In genomic region chr13:55596802-55597201, GRCm38 (mm10) we compare ENCODE assay signal across 27 mouse cellular contexts. TPM values are rescaled to one million over a fixed set of nuclear protein-coding genes. Genes with fewer than 3 reads are reported as not detected.
DNase-seq lines count a peak whose midpoint lies in the region; ATAC-seq and TF ChIP-seq lines count a peak whose summit lies in the region.
"Had no signal": no experiment of that assay in that cellular context is flagged by ENCODE, and none has a peak within 500 bp of the region (broad histone marks: within the 10 kb centered on the region; RNA-seq: fewer than 3 reads in every experiment).

No protein-coding gene starts in this region.

- intact Hi-C loops in left cerebral cortex, adult 2 months (cut with DNase I): no loop called here
- intact Hi-C loops in left cerebral cortex, postnatal 4 days (cut with DNase I): no loop called here
- intact Hi-C loops in left cerebral cortex, postnatal 14 days (cut with DNase I): no loop called here

- peak; percentile 23; the same call in 1 of the 2 replicates for ATAC-seq in frontal cortex, adult (ENCODE audit: low TSS enrichment)
- ATAC-seq: activated CD4-positive, CD25-positive, alpha-beta regulatory T cell, adult 4 months; CD4-positive, CD25-positive, alpha-beta regulatory T cell, adult 4 months; forebrain, embryonic 14.5 days; Patski had no signal

- no peak overlapping the region for H3K4me3 ChIP-seq in left cerebral cortex, adult 2 months
- H3K4me3 ChIP-seq: embryonic facial prominence, embryonic 13.5 days; embryonic facial prominence, embryonic 15.5 days; erythroblast, embryonic 14.5 days; forebrain, embryonic 10.5 days; forebrain, embryonic 12.5 days had no signal

- H3K27ac ChIP-seq in left cerebral cortex, adult 2 months: peak overlapping the region; percentile 2
- H3K27ac ChIP-seq: embryonic facial prominence, embryonic 13.5 days; embryonic facial prominence, embryonic 15.5 days; forebrain, embryonic 10.5 days; forebrain, embryonic 12.5 days had no signal

- DNase-seq in frontal cortex, postnatal 25 days (ENCODE audit: low spot score in 2 of 2): no peak
- DNase-seq in left cerebral cortex, adult 2 months (ENCODE audit: extremely low spot score in 1 of 2, low spot score in 2 of 2): peak in 1 of 2 experiments; percentile 26
- DNase-seq in left cerebral cortex, adult 11 months (ENCODE audit: low spot score): no peak
- peak; percentile 17 for DNase-seq in left cerebral cortex, postnatal 4 days
- no peak for DNase-seq in left cerebral cortex, postnatal 14 days (ENCODE audit: low spot score in 2 of 2)
- peak; percentile 68 for DNase-seq in brain, adult 2 months (ENCODE audit: low read depth, low spot score)
- DNase-seq: adrenal gland, adult 8-10 months; adrenal gland, postnatal 14 days; adrenal gland, postnatal 36 days; B cell, adult 2 months; cerebellum, adult 11 months; cerebellum, adult 18-20 months; cerebellum, adult 8-10 months; cerebellum, adult 9-11 months; cerebellum, postnatal 14 days; cerebellum, postnatal 36 days; embryo, embryonic 11 days had no signal

- TF ChIP-seq CTCF in left cerebral cortex, adult 2 months (IDR thresholded peaks at IDR 0.05): no peak

RNA-seq across cellular contexts. Expression of gene B4galt7, which starts 2.9 kb away (rescaled TPM):
- total RNA-seq in left cerebral cortex, adult 2 months (2021): 10 to 100 TPM; 24.7 to 25.8 TPM
- total RNA-seq in left cerebral cortex, postnatal 4 days (2021): 10 to 100 TPM; 32.3 to 32.4 TPM
- 10 to 100 TPM; 22.6 to 23.3 TPM for total RNA-seq in left cerebral cortex, postnatal 14 days (2021)

RNA-seq across cellular contexts. Expression of gene Tmed9, which starts 23.3 kb away (rescaled TPM):
- 100 to 1,000 TPM; 128 to 141 TPM for total RNA-seq in left cerebral cortex, adult 2 months (2021)
- 100 to 1,000 TPM; 109 to 111 TPM for total RNA-seq in left cerebral cortex, postnatal 4 days (2021)
- total RNA-seq in left cerebral cortex, postnatal 14 days (2021): 100 to 1,000 TPM; 117 to 123 TPM

RNA-seq across cellular contexts. Expression of gene Fam193b, which starts 25.9 kb away (rescaled TPM):
- 10 to 100 TPM; 90.5 to 98.1 TPM for total RNA-seq in left cerebral cortex, adult 2 months (2021)
- total RNA-seq in left cerebral cortex, postnatal 4 days (2021): 10 to 100 TPM; 91.4 to 92.9 TPM
- 10 to 100 TPM; 62.8 to 71.1 TPM for total RNA-seq in left cerebral cortex, postnatal 14 days (2021)

RNA-seq across cellular contexts. Expression of gene Caml, which starts 26.0 kb away (rescaled TPM):
- total RNA-seq in left cerebral cortex, adult 2 months (2021): 10 to 100 TPM; 42.6 to 45.3 TPM
- 10 to 100 TPM; 60.3 to 62.0 TPM for total RNA-seq in left cerebral cortex, postnatal 4 days (2021)
- 10 to 100 TPM; 41.2 to 49.3 TPM for total RNA-seq in left cerebral cortex, postnatal 14 days (2021)

RNA-seq across cellular contexts. Expression of gene Ddx46, which starts 38.0 kb away (rescaled TPM):
- 10 to 100 TPM; 48.5 to 50.3 TPM for total RNA-seq in left cerebral cortex, adult 2 months (2021)
- total RNA-seq in left cerebral cortex, postnatal 4 days (2021): 10 to 100 TPM; 49.7 to 50.2 TPM
- total RNA-seq in left cerebral cortex, postnatal 14 days (2021): 10 to 100 TPM; 37.8 to 44.3 TPM

Comparison
In these comparisons a context has a peak if more than half of its experiments do, and no peak if none do; other contexts are left out.
1. DNase-seq: peak in left cerebral cortex, postnatal 4 days (single experiment) and brain, adult 2 months (single experiment); none in frontal cortex, postnatal 25 days (0 of 2), left cerebral cortex, adult 11 months (single experiment) and left cerebral cortex, postnatal 14 days (0 of 2).